In the genomic region with DNA sequence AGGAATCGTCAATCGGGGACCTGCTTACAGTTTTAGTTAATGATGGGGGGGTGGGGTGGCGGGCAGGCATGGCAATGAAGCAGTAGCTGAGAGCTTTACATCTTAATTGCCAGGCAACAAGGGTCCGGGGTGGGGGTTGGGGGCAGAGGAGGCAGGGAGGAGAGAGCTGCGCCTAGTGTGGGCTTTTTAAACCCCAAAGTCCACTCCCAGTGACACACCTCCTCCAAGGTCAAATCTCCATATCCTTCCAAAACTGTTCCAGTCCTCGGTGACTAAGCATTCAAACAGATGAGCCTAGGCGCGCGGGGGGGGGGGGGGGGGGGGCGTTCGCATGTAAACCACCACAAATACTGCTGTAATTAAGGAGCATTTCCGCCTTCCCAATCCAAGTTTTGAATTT, we compare ENCODE assay signal across 8 mouse cellular contexts. TPM values are rescaled to one million over a fixed set of nuclear protein-coding genes. Genes with fewer than 3 reads are reported as not detected.
DNase-seq lines count a peak whose midpoint lies in the region; ATAC-seq and TF ChIP-seq lines count a peak whose summit lies in the region.

No protein-coding gene starts in this region.

- H3K36me3 ChIP-seq in hindbrain, embryonic 12.5 days = peaks cover 3% of the 10 kb centered on the region; the same call in 1 of the 2 replicates
- peaks cover 8% of the 10 kb centered on the region for H3K36me3 ChIP-seq in liver, embryonic 13.5 days

- no peak overlapping the region; the same call in 1 of the 2 replicates for H3K27ac ChIP-seq in cerebellum, adult 2 months (ENCODE audit: insufficient read depth, low read length)
- peak overlapping the region; percentile 87 for H3K27ac ChIP-seq in hindbrain, embryonic 12.5 days
- peak overlapping the region; percentile 77 for H3K27ac ChIP-seq in liver, embryonic 13.5 days

- H3K4me1 ChIP-seq in cerebellum, adult 2 months (ENCODE audit: control insufficient read depth, insufficient read depth, low read length) = peaks cover 5% of the 10 kb centered on the region; the same call in 1 of the 2 replicates
- H3K4me1 ChIP-seq in hindbrain, embryonic 12.5 days = peaks cover 3% of the 10 kb centered on the region
- H3K4me1 ChIP-seq in liver, embryonic 13.5 days (replicated peaks) = peaks cover 15% of the 10 kb centered on the region

- H3K4me3 ChIP-seq in cerebellum, adult 2 months (replicated peaks; ENCODE audit: insufficient read depth, low read depth, low read length) = peak overlapping the region; percentile 95
- peak overlapping the region; percentile 89 for H3K4me3 ChIP-seq in hindbrain, embryonic 12.5 days
- H3K4me3 ChIP-seq in liver, embryonic 13.5 days (replicated peaks) = peak overlapping the region; percentile 90

- peak in 1 of 2 experiments; percentile 36 for DNase-seq in cerebellum, adult 2 months
- no peak for DNase-seq in cerebellum, adult 9-10 months
- peak; percentile 42 for DNase-seq in thymus, postnatal 14 days
- no peak for DNase-seq in thymus, adult 18-20 months
- DNase-seq in liver, embryonic 13.5 days = no peak
- peak; percentile 20 for DNase-seq in right cerebral cortex, postnatal 25 days
- no peak for DNase-seq in natural killer cell, adult 2 months (ENCODE audit: low spot score in 2 of 2)

- 21% methylated on average over 7 of the region's 12 CpGs for WGBS in cerebellum, adult 2 months
- WGBS in hindbrain, embryonic 12.5 days = 16% methylated on average over 12 of the region's 12 CpGs
- WGBS in liver, embryonic 13.5 days (ENCODE audit: insufficient replicate concordance) = 26% methylated on average over 11 of the region's 12 CpGs

- TF ChIP-seq CTCF in cerebellum, adult 2 months (IDR thresholded peaks at IDR 0.05; ENCODE audit: borderline replicate concordance, insufficient read depth, low read depth, low read length) = no peak

- H3K9ac ChIP-seq in hindbrain, embryonic 12.5 days = peak overlapping the region; percentile 93
- H3K9ac ChIP-seq in liver, embryonic 13.5 days = peak overlapping the region; percentile 88

- H3K27me3 ChIP-seq in cerebellum, adult 2 months (ENCODE audit: control insufficient read depth, insufficient read depth, low read length) = no peaks in the 10 kb centered on the region
- H3K27me3 ChIP-seq in hindbrain, embryonic 12.5 days = no peaks in the 10 kb centered on the region
- no peaks in the 10 kb centered on the region for H3K27me3 ChIP-seq in liver, embryonic 13.5 days

- no peaks in the 10 kb centered on the region for H3K9me3 ChIP-seq in hindbrain, embryonic 12.5 days (replicated peaks)
- no peaks in the 10 kb centered on the region for H3K9me3 ChIP-seq in liver, embryonic 13.5 days (replicated peaks)

- TF ChIP-seq POLR2A in cerebellum, adult 2 months (IDR thresholded peaks at IDR 0.05; ENCODE audit: borderline replicate concordance, insufficient read depth, low read length) = no peak

- ATAC-seq in hindbrain, embryonic 12.5 days (ENCODE audit: low FRiP score) = peak; percentile 43
- peak; percentile 27 for ATAC-seq in liver, embryonic 13.5 days (ENCODE audit: low read depth)

- H3K4me2 ChIP-seq in hindbrain, embryonic 12.5 days (replicated peaks) = peak overlapping the region; percentile 64
- peak overlapping the region; percentile 80 for H3K4me2 ChIP-seq in liver, embryonic 13.5 days

RNA-seq across cellular contexts. Expression of a gene that starts 0.5 kb away (rescaled TPM):
- 108 and 110 TPM in 2 replicates for polyA plus RNA-seq in cerebellum, adult 2 months (2012; rRNA removed)
- polyA plus RNA-seq in hindbrain, embryonic 12.5 days (2016; fragmentation: Nextera tagmentation; extraction: Ambion mirVana) = 228 and 246 TPM in 2 replicates
- 131 and 147 TPM in 2 replicates for polyA plus RNA-seq in liver, embryonic 13.5 days (2015; fragmentation: Nextera tagmentation; extraction: Ambion mirVana)

RNA-seq across cellular contexts. Expression of a gene that starts 37.3 kb away (rescaled TPM):
- 177 and 184 TPM in 2 replicates for polyA plus RNA-seq in cerebellum, adult 2 months (2012; rRNA removed)
- 509 and 532 TPM in 2 replicates for polyA plus RNA-seq in hindbrain, embryonic 12.5 days (2016; fragmentation: Nextera tagmentation; extraction: Ambion mirVana)
- 470 and 495 TPM in 2 replicates for polyA plus RNA-seq in liver, embryonic 13.5 days (2015; fragmentation: Nextera tagmentation; extraction: Ambion mirVana)

Comparison
In these comparisons a context has a peak if more than half of its experiments do, and no peak if none do; other contexts are left out.
1. DNase-seq: peak in thymus, postnatal 14 days (single experiment) and right cerebral cortex, postnatal 25 days (single experiment); none in cerebellum, adult 9-10 months (single experiment), thymus, adult 18-20 months (0 of 2), liver, embryonic 13.5 days (single experiment) and natural killer cell, adult 2 months (0 of 2).
2. Peak in every context shown above with its lines, with median percentiles within 50 percentile points of each other: H3K4me3 ChIP-seq.